Mouse (Mus musculus) hindbrain, embryonic 15.5 days (tissue): ENCODE results near the gene Ccdc59. TPM values are rescaled to one million over a fixed set of nuclear protein-coding genes. Genes with fewer than 3 reads are reported as not detected.

Experiments
- ATAC-seq: fragments of 200-750 bp; cut with Nextera tagmentation; 2 replicates; pipeline ENCODE4 v1.8.0; 2017; ENCODE audit warnings: low read depth, moderate number of reproducible peaks, moderate TSS enrichment; ENCODE audit not compliant: low FRiP score
- H3K27ac ChIP-seq: fragments of 300-500 bp; sonication (generic); replicated peaks from 2 replicates; pipeline ENCODE4 v1.5.1; 2015; ENCODE audit warnings: mild to moderate bottlenecking, inconsistent platforms
- H3K27me3 ChIP-seq: fragments of 300-500 bp; sonication (generic); 2 replicates; pipeline ENCODE4 v1.6.1; 2015; ENCODE audit warnings: control low read depth, inconsistent platforms
- H3K36me3 ChIP-seq: fragments of 300-500 bp; sonication (generic); 2 replicates; pipeline ENCODE4 v1.6.1; 2015; ENCODE audit warnings: control low read depth, inconsistent platforms
- H3K4me1 ChIP-seq: fragments of 300-500 bp; sonication (generic); replicated peaks from 2 replicates; pipeline ENCODE4 v1.6.1; 2015; ENCODE audit warnings: control low read depth, inconsistent platforms
- H3K4me2 ChIP-seq: fragments of 300-500 bp; sonication (generic); 2 replicates; pipeline ENCODE4 v1.6.1; 2015; ENCODE audit warnings: moderate library complexity, mild to moderate bottlenecking, inconsistent platforms
- H3K4me3 ChIP-seq: fragments of 300-500 bp; sonication (generic); 2 replicates; pipeline ENCODE4 v1.5.1; 2015; ENCODE audit warnings: mild to moderate bottlenecking, inconsistent platforms
- H3K9ac ChIP-seq: fragments of 300-500 bp; sonication (generic); 2 replicates; pipeline ENCODE4 v1.6.1; 2015; ENCODE audit warnings: inconsistent platforms
- H3K9me3 ChIP-seq: fragments of 300-500 bp; sonication (generic); 2 replicates; pipeline ENCODE4 v1.6.1; 2016; ENCODE audit warnings: control low read depth, inconsistent platforms
- WGBS: fragments of 180-500 bp; shearing (Covaris S2); methylation state at CpG from one replicate; pipeline ENCODE4 v1.1.7; 2015; 5-methylcytosine and 5-hydroxymethylcytosine counted together
- polyA plus RNA-seq: library from polyadenylated mRNA; unstranded; fragments of >200 nt; fragmentation: Nextera tagmentation; extraction: Ambion mirVana; gene quantifications from 2 replicates; pipeline ENCODE4 v1.2.1, GENCODE M21; 2015

The Ccdc59 gene
- polyA plus RNA-seq, 1 experiment from 2014 or later, result 38.2 TPM

- 49% methylated on average over 4 of the region's 4 CpGs for WGBS
- H3K4me3 ChIP-seq, result no peak overlapping the region
- 0 out of 2 replicates have a peak, but pooled peaks cover 3% of the 10 kb centered on the region for H3K4me1 ChIP-seq
- H3K27ac ChIP-seq, result no peak overlapping the region
- H3K36me3 ChIP-seq, result no peaks in the 10 kb centered on the region
- no peak overlapping the region for H3K9ac ChIP-seq
- no peak for ATAC-seq
- H3K4me2 ChIP-seq, result no peak overlapping the region
- H3K27me3 ChIP-seq, result no peaks in the 10 kb centered on the region
- H3K9me3 ChIP-seq, result no peaks in the 10 kb centered on the region
These were observed 26.4 kb downstream of the Ccdc59 start for GRCm38 (mm10) chr10:105867312-105867711.

Other genes with a start within 250 kb of the Ccdc59 start
- 13.5 and 14.4 TPM in 2 replicates for gene Mettl25, start 313 bp downstream of the Ccdc59 start, polyA plus RNA-seq